Mouse (Mus musculus): ENCODE measurements at regions not wholly inside any gene's neighbourhood (a gene's known extent, or its start where the extent isn't known, plus 50 kb on each side); places are given as distances from the start of the nearest gene placed in this dataset.

GRCm38 (mm10) chr1:90673751-90674150 lies 71.0 kb downstream of the Cops8 start:
- TF ChIP-seq ZNF384 (IDR thresholded peaks at IDR 0.05; ENCODE audit: low read depth, low read length) (no peak), ZC3H11A (IDR thresholded peaks at IDR 0.05; ENCODE audit: borderline replicate concordance, low read depth, low read length) (no peak), CHD2 (IDR thresholded peaks at IDR 0.05; ENCODE audit: low read depth, low read length) (no peak), MAFK (IDR thresholded peaks at IDR 0.05; ENCODE audit: insufficient read depth, low read depth, low read length) (no peak), HCFC1 (IDR thresholded peaks at IDR 0.05; ENCODE audit: borderline replicate concordance, insufficient read depth, low read length) (no peak)
